Mouse (Mus musculus): ENCODE data around the gene Gm8871. TPM values are rescaled to one million over a fixed set of nuclear protein-coding genes. Genes with fewer than 3 reads are reported as not detected.

Gene Gm8871
- not detected for polyA plus RNA-seq (2014; fragmentation: Illumina TruSeq; extraction: RNeasy Lipid Tissue Mini Kit (QIAGEN cat#74804); ENCODE audit: low replicate concordance)

GRCm38 (mm10) chr5:10947505-10947904 lies at the start of gene Gm8871, which contains the start of gene Gm8857:
Gene Gm8871, plus strand, starts transcription at chr5:10947805.
Gene Gm8857, plus strand, starts transcription at chr5:10947807.

Other genes with a start within 250 kb of the Gm8871 start
- gene Gm8857, start within 50 bp of the Gm8871 start, polyA plus RNA-seq (2014; fragmentation: Illumina TruSeq; extraction: RNeasy Lipid Tissue Mini Kit (QIAGEN cat#74804); ENCODE audit: low replicate concordance): not detected
- gene Gm8879, start 179.8 kb downstream of the Gm8871 start, polyA plus RNA-seq (2014; fragmentation: Illumina TruSeq; extraction: RNeasy Lipid Tissue Mini Kit (QIAGEN cat#74804); ENCODE audit: low replicate concordance): not detected
- gene Gm5861, start 235.3 kb downstream of the Gm8871 start, polyA plus RNA-seq (2014; fragmentation: Illumina TruSeq; extraction: RNeasy Lipid Tissue Mini Kit (QIAGEN cat#74804); ENCODE audit: low replicate concordance): not detected